In the genomic region with DNA sequence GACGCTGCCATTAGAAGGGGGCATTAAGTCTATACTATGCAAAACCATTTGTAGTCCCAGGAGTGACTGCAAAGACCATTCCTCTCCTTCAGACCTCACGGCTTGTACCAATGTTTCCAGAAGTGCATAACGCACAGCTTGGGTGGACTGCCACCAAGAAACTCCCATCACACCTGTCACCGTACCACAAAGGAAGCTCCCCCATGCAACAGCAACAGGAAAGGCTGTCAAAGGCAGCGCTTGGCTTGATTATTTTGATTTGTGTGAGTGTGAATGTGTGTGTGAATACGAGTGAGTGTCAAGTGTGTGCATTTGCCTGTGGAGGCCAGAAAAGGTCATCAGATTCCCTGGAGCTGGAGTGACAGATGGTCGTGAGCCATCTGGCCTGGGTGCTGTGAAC, we compare ENCODE assay signal across 19 mouse cellular contexts.
"Had no signal": no experiment of that assay in that cellular context is flagged by ENCODE, and none has a peak within 500 bp of the region (broad histone marks: within the 10 kb centered on the region; RNA-seq: fewer than 3 reads in every experiment).

No protein-coding gene starts in this region.

- H3K4me2 ChIP-seq: limb, embryonic 12.5 days; limb, embryonic 15.5 days; lung, embryonic 15.5 days; midbrain, embryonic 13.5 days had no signal

- H3K9me3 ChIP-seq: limb, embryonic 12.5 days; limb, embryonic 15.5 days; lung, embryonic 15.5 days; megakaryocyte, embryonic 14.5 days; midbrain, embryonic 13.5 days had no signal

- DNase-seq: kidney, adult 18-20 months; kidney, adult 9 months; kidney, postnatal 14 days; left cerebral cortex, postnatal 4 days; lung, adult 18-20 months; lung, postnatal 10 days; lung, postnatal 36 days; right cerebral cortex, adult 18-20 months; right cerebral cortex, postnatal 14 days; right cerebral cortex, postnatal 4 days had no signal

- ATAC-seq: midbrain, embryonic 13.5 days; midbrain, embryonic 16.5 days had no signal

- H3K4me3 ChIP-seq: limb, embryonic 12.5 days; limb, embryonic 15.5 days; lung, embryonic 15.5 days; midbrain, embryonic 10.5 days; midbrain, embryonic 13.5 days; myocyte had no signal

- H3K27ac ChIP-seq: liver, embryonic 14.5 days had no signal

- H3K27me3 ChIP-seq: limb, embryonic 12.5 days; limb, embryonic 15.5 days; lung, embryonic 15.5 days; megakaryocyte, embryonic 14.5 days; midbrain, embryonic 13.5 days had no signal

- H3K9ac ChIP-seq: limb, embryonic 12.5 days; limb, embryonic 15.5 days; liver, embryonic 14.5 days; lung, embryonic 15.5 days; midbrain, embryonic 13.5 days had no signal
